Mouse (Mus musculus) liver, embryonic 14.5 days (tissue): ENCODE results near the gene Adamts16. TPM values are rescaled to one million over a fixed set of nuclear protein-coding genes. Genes with fewer than 3 reads are reported as not detected.

Experiments
- ATAC-seq: fragments of 200-750 bp; cut with Nextera tagmentation; 2 replicates; pipeline ENCODE4 v1.8.0; 2017; ENCODE audit warnings: moderate number of reproducible peaks, mild to moderate bottlenecking, moderate library complexity; ENCODE audit not compliant: insufficient read depth
- DNase-seq, 3 experiments: peaks; one replicate each; pipeline ENCODE4 v3.0.0-alpha.2; 2012 to 2013; ENCODE audit warnings: low read depth in 3 of 3, low spot score in 3 of 3
- H3K27ac ChIP-seq: fragments of 300-500 bp; sonication (generic); 2 replicates; pipeline ENCODE4 v1.5.1; 2014; ENCODE audit warnings: moderate library complexity, mild to moderate bottlenecking, control low read depth, inconsistent platforms
- H3K27me3 ChIP-seq: fragments of 300-500 bp; sonication (generic); 2 replicates; pipeline ENCODE4 v1.6.1; 2014; ENCODE audit warnings: mild to moderate bottlenecking, low read length, moderate library complexity; ENCODE audit not compliant: control insufficient read depth, insufficient read depth
- H3K36me3 ChIP-seq: fragments of 300-500 bp; sonication (generic); replicated peaks from 2 replicates; pipeline ENCODE4 v1.6.1; 2014; ENCODE audit warnings: low read depth; ENCODE audit not compliant: control insufficient read depth, insufficient read depth
- H3K4me1 ChIP-seq, 2 experiments: fragments of 200-500 bp in 1 of 2; fragments of 300-500 bp in 1 of 2; sonication (generic) in 1 of 2; replicated peaks; 2 replicates each; pipeline ENCODE4 v1.6.1; 2012 to 2014; ENCODE audit warnings: antibody characterized with exemption in 1 of 2, inconsistent platforms in 1 of 2, low read length in 1 of 2; ENCODE audit not compliant: control insufficient read depth in 2 of 2, insufficient read depth in 2 of 2
- H3K4me2 ChIP-seq: fragments of 300-500 bp; sonication (generic); 2 replicates; pipeline ENCODE4 v1.6.1; 2014; ENCODE audit warnings: low read depth, mild to moderate bottlenecking, control low read depth, moderate library complexity
- H3K4me3 ChIP-seq, 2 experiments: fragments of 200-500 bp in 1 of 2; fragments of 300-500 bp in 1 of 2; sonication (generic) in 1 of 2; 2 replicates each; pipeline ENCODE4 v1.5.1; 2012 to 2014; ENCODE audit warnings: low read depth in 2 of 2, low read length in 2 of 2, mild to moderate bottlenecking in 2 of 2, control low read depth in 1 of 2, inconsistent platforms in 1 of 2, moderate library complexity in 1 of 2; ENCODE audit not compliant: insufficient read depth in 1 of 2
- H3K9ac ChIP-seq: fragments of 300-500 bp; sonication (generic); replicated peaks from 2 replicates; pipeline ENCODE4 v1.6.1; 2014; ENCODE audit warnings: mild to moderate bottlenecking, control low read depth, moderate library complexity
- H3K9me3 ChIP-seq: fragments of 300-500 bp; sonication (generic); 2 replicates; pipeline ENCODE4 v1.6.1; 2016; ENCODE audit warnings: low read length, mixed read lengths; ENCODE audit not compliant: control insufficient read depth
- CTCF ChIP-seq: IDR thresholded peaks from 2 replicates; pipeline ENCODE4 v1.5.1; 2016; ENCODE audit warnings: antibody characterized with exemption, low read depth, control low read depth
- EP300 ChIP-seq: IDR thresholded peaks from 2 replicates; pipeline ENCODE4 v1.6.1; 2016; ENCODE audit warnings: antibody characterized with exemption, low read depth
- WGBS: fragments of 180-500 bp; shearing (Covaris S2); extraction: QIAGEN DNeasy Blood & Tissue Kit; methylation state at CpG from one replicate; pipeline ENCODE4 v1.1.7; 2014; ENCODE audit not compliant: insufficient replicate concordance; 5-methylcytosine and 5-hydroxymethylcytosine counted together
- polyA plus RNA-seq, 2 experiments: library from polyadenylated mRNA; depleted of rRNA in 1 of 2; stranded (reverse) in 1 of 2; unstranded in 1 of 2; fragments of >200 nt; fragmentation: Nextera tagmentation in 1 of 2; extraction: Ambion mirVana in 1 of 2; gene quantifications; 2 replicates each; pipeline versions ENCODE4 v1.2.1 to v1.2.3; 2012 to 2014

Adamts16 gene
- polyA plus RNA-seq, 2 experiments, result 0.04 to 0.15 TPM

GRCm38 (mm10) chr13:70823757-70824156, 17.9 kb downstream of the Adamts16 start:
- Histone ChIP-seq H3K4me2 (no peak overlapping the region), H3K4me1 (no peaks in the 10 kb centered on the region), H3K36me3 (no peaks in the 10 kb centered on the region), H3K27me3 (no peaks in the 10 kb centered on the region), H3K27ac (no peak overlapping the region), H3K9ac (no peak overlapping the region), H3K4me3 (no peak overlapping the region), H3K9me3 (no peaks in the 10 kb centered on the region)
- TF ChIP-seq CTCF (no peak), EP300 (no peak)
- ATAC-seq, result no peak
- DNase-seq, result no peak
- 27% methylated on average over 8 of the region's 8 CpGs for WGBS

GRCm38 (mm10) chr13:70818982-70819381, 22.6 kb downstream of the Adamts16 start:
- no peak for ATAC-seq

GRCm38 (mm10) chr13:70814423-70814822, 27.2 kb downstream of the Adamts16 start:
- no peaks in the 10 kb centered on the region for H3K27me3 ChIP-seq
- no peak overlapping the region for H3K27ac ChIP-seq
- no peak overlapping the region for H3K4me3 ChIP-seq
- ATAC-seq (no peak), DNase-seq (no peak)
- no peak overlapping the region for H3K4me2 ChIP-seq
- H3K4me1 ChIP-seq, result no peaks in the 10 kb centered on the region
- no peaks in the 10 kb centered on the region for H3K9me3 ChIP-seq
- H3K36me3 ChIP-seq, result no peaks in the 10 kb centered on the region
- 19% methylated on average over 3 of the region's 3 CpGs for WGBS
- no peak for TF ChIP-seq CTCF
- TF ChIP-seq EP300, result no peak
- H3K9ac ChIP-seq, result no peak overlapping the region

More at GRCm38 (mm10) chr13:70818982-70819381, 22.6 kb downstream of the Adamts16 start:
- 39% methylated on average over 5 of the region's 5 CpGs for WGBS
- Histone ChIP-seq H3K36me3 (no peaks in the 10 kb centered on the region), H3K9ac (no peak overlapping the region), H3K4me1 (no peaks in the 10 kb centered on the region), H3K4me3 (no peak overlapping the region), H3K9me3 (no peaks in the 10 kb centered on the region), H3K27me3 (no peaks in the 10 kb centered on the region), H3K27ac (no peak overlapping the region), H3K4me2 (no peak overlapping the region)
- DNase-seq, result no peak
- TF ChIP-seq CTCF (no peak), EP300 (no peak)

- WGBS, result 63% methylated on average over 3 of the region's 3 CpGs
- TF ChIP-seq CTCF (no peak), EP300 (no peak)
- ATAC-seq, result no peak
- no peaks in the 10 kb centered on the region for H3K4me1 ChIP-seq
- H3K4me3 ChIP-seq, result no peak overlapping the region
- H3K27me3 ChIP-seq, result no peaks in the 10 kb centered on the region
- DNase-seq, result no peak
- no peak overlapping the region for H3K4me2 ChIP-seq
- no peak overlapping the region for H3K9ac ChIP-seq
- no peak overlapping the region for H3K27ac ChIP-seq
- H3K36me3 ChIP-seq, result no peaks in the 10 kb centered on the region
- no peaks in the 10 kb centered on the region for H3K9me3 ChIP-seq
Observed at GRCm38 (mm10) chr13:70805506-70805905, 36.1 kb downstream of the Adamts16 start.

GRCm38 (mm10) chr13:70802849-70803248, 38.8 kb downstream of the Adamts16 start:
- Histone ChIP-seq H3K9me3 (no peaks in the 10 kb centered on the region), H3K4me2 (no peak overlapping the region), H3K27me3 (no peaks in the 10 kb centered on the region), H3K4me3 (no peak overlapping the region), H3K36me3 (no peaks in the 10 kb centered on the region), H3K4me1 (no peaks in the 10 kb centered on the region), H3K9ac (no peak overlapping the region), H3K27ac (no peak overlapping the region)
- TF ChIP-seq EP300 (no peak), CTCF (no peak)
- ATAC-seq (no peak), DNase-seq (no peak)
- WGBS, result 47% methylated on average over 1 of the region's 1 CpGs
